Mouse (Mus musculus) bone marrow, adult 2 months (tissue): ENCODE results near the gene Akr1c18. TPM values are rescaled to one million over a fixed set of nuclear protein-coding genes. Genes with fewer than 3 reads are reported as not detected.

Experiments
- H3K27ac ChIP-seq: fragments of 200-500 bp; 2 replicates; pipeline ENCODE4 v1.5.1; 2012; ENCODE audit warnings: low read depth, mild to moderate bottlenecking, control low read depth, inconsistent platforms, low read length; ENCODE audit not compliant: control insufficient read depth, poor library complexity, insufficient read depth
- H3K4me1 ChIP-seq: fragments of 200-500 bp; 2 replicates; pipeline ENCODE4 v1.6.1; 2011; ENCODE audit warnings: low read length; ENCODE audit not compliant: control insufficient read depth, insufficient read depth
- H3K4me3 ChIP-seq: fragments of 200-500 bp; replicated peaks from 2 replicates; pipeline ENCODE3; 2011; ENCODE audit warnings: mild to moderate bottlenecking, low read depth, low read length, control low read depth; ENCODE audit not compliant: control insufficient read depth
- CTCF ChIP-seq: fragments of 200-500 bp; IDR thresholded peaks from 2 replicates; pipeline ENCODE4 v1.5.1; 2011; ENCODE audit warnings: low read length, control low read depth; ENCODE audit not compliant: control insufficient read depth, insufficient read depth
- POLR2A ChIP-seq: fragments of 200-500 bp; IDR thresholded peaks from 2 replicates; pipeline ENCODE4 v1.6.1; 2011; ENCODE audit warnings: low read depth, mild to moderate bottlenecking, control low read depth, low read length, borderline replicate concordance; ENCODE audit not compliant: control insufficient read depth
- WGBS: fragments of 180-500 bp; shearing (Covaris S2); methylation state at CpG from one replicate; pipeline ENCODE4 v1.1.7; 2018; 5-methylcytosine and 5-hydroxymethylcytosine counted together
- polyA plus RNA-seq: library from polyadenylated mRNA; stranded (reverse); fragments of >200 nt; gene quantifications from 2 replicates; pipeline ENCODE4 v1.2.4, GENCODE M21; 2011; ENCODE audit warnings: low replicate concordance; ENCODE audit not compliant: missing spikeins, insufficient read depth, insufficient read length

Gene Akr1c18
- polyA plus RNA-seq, 1 experiment: not detected

- Histone ChIP-seq H3K27ac (no peak overlapping the region), H3K4me1 (no peaks in the 10 kb centered on the region), H3K4me3 (no peak overlapping the region)
- 80% methylated on average over 7 of the region's 7 CpGs for WGBS
- TF ChIP-seq POLR2A (no peak), CTCF (no peak)
Measured at GRCm38 (mm10) chr13:4123146-4123545, 27.3 kb downstream of the Akr1c18 start.

DNA sequence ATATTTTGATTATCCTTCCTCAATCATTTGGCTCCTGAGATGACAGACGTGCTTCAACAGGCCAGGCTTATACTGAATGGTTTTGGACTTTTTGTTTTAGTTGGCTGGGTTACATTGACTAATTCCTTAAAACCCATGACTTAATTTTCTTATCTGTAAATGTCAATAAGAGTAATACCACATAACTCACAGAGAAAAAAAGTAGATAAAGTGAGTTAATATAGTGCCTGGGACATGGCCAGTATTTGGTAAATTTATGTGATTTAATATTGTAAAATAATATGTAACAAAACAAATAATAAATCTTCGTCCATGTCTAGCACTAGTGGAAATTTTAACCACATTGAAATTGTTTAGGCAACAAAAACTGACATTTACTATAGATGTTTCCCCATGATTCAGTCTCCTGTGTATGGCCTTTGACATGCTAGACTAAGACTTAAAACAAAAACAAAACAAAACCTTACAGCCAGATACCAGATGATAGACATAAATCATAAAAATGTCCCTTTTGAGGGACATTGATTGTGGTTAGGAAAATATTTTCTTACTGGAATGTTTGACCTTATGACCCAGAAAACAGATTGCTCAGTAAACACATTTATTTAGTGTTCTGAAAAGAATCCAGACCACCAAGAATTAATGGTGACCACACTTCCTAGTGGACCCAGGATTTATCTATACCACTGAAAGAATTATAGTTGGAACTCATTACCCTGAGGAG is 31.1 kb downstream of the Akr1c18 start:
- TF ChIP-seq CTCF (no peak), POLR2A (no peak)
- H3K27ac ChIP-seq: no peak overlapping the region
- H3K4me3 ChIP-seq: no peak overlapping the region
- 63% methylated on average over 2 of the region's 2 CpGs for whole genome bisulfite sequencing
- H3K4me1 ChIP-seq: no peaks in the 10 kb centered on the region

GRCm38 (mm10) chr13:4110281-4111188 is 39.9 kb downstream of the Akr1c18 start:
- H3K4me1 ChIP-seq: no peaks in the 10 kb centered on the region
- WGBS: 35% methylated on average over 6 of the region's 6 CpGs
- no peak overlapping the region for H3K27ac ChIP-seq
- no peak overlapping the region for H3K4me3 ChIP-seq
- TF ChIP-seq CTCF (peak; percentile 56), POLR2A (no peak)

DNA sequence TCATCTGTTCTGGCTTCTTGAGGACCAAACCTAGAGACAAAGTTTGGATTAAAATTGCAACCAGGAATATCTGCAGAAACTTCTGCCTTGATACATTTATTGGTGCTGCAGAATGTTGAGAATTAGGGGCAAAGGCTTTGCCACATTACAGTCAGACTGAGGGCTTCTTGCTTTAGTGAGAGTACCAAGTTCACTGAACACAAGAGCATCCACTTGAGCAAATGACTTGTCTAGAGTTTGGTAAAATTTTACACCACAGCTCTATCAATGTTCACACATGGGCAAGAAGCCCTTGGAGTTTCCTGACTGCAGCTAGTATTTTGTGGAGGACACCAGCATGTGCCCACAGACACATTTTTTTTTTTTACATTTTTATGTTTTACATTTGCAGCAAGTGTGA is 47.7 kb downstream of the Akr1c18 start:
- Histone ChIP-seq H3K4me3 (no peak overlapping the region), H3K4me1 (no peaks in the 10 kb centered on the region), H3K27ac (no peak overlapping the region)
- TF ChIP-seq CTCF: no peak
- TF ChIP-seq POLR2A: no peak

DNA sequence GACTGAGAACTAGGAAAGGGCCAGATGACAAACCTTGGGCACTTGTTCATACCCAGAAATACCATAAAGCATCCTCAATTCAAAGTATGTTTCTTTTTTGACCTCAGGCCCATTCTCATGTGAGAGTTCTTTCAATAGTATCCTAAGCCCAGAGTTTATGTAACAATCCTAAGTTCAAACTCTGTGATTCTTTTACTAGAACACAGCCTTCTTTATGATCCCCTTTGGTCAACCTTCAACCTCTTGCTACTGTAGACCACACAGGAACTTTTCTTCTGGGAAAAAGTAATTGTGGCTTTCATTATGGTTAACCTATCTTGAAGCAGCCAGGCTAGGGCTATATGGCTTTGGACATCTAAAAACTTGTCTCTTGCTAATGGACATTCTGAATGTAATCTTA is 48.8 kb downstream of the Akr1c18 start:
- no peak overlapping the region for H3K27ac ChIP-seq
- H3K4me3 ChIP-seq: no peak overlapping the region
- TF ChIP-seq CTCF: no peak

More for the DNA sequence above, 48.8 kb downstream of the Akr1c18 start:
- no peaks in the 10 kb centered on the region for H3K4me1 ChIP-seq

Other genes starting within 250 kb of the Akr1c18 start
- 65.0 and 81.1 TPM in 2 replicates for gene Net1, start 232.4 kb downstream of the Akr1c18 start, polyA plus RNA-seq
- gene Tubal3, start 232.4 kb downstream of the Akr1c18 start, polyA plus RNA-seq: not detected in 2 replicates
- not detected in 2 replicates for gene Ucn3, start 205.3 kb downstream of the Akr1c18 start, polyA plus RNA-seq
- 0.81 and 0.82 TPM in 2 replicates for gene Akr1c14, start 101.6 kb downstream of the Akr1c18 start, polyA plus RNA-seq
- 4.2 and 4.6 TPM in 2 replicates for gene Akr1c13, start 40.5 kb upstream of the Akr1c18 start, polyA plus RNA-seq
- gene Akr1c19, start 78.0 kb upstream of the Akr1c18 start, polyA plus RNA-seq: 2.4 and 4.5 TPM in 2 replicates
- 7.4 TPM in 1 of 2 replicates, not detected in the other for gene Akr1c12, start 128.8 kb upstream of the Akr1c18 start, polyA plus RNA-seq